Mouse (Mus musculus) T-cell, adult 2 months (primary cell): ENCODE data around the gene Pir.

ENCODE experiments used
- DNase-seq: peaks from one replicate; pipeline ENCODE4 v3.0.0; 2022; ENCODE audit warnings: low spot score

Gene Pir

GRCm38 (mm10) chrX:164269285-164269761, at the start of gene Pir:
Gene Pir, plus strand, starts transcription at chrX:164269371.
- DNase-seq = peak; percentile 1

- DNase-seq = peak; percentile 4
These were observed 47.2 kb upstream of the Pir start for GRCm38 (mm10) chrX:164221989-164222388.

GRCm38 (mm10) chrX:164233380-164233779, 35.8 kb upstream of the Pir start:
- DNase-seq = no peak

- DNase-seq = no peak
These were observed 23.5 kb upstream of the Pir start for GRCm38 (mm10) chrX:164245714-164246113.

- DNase-seq = no peak
These were observed 22.4 kb upstream of the Pir start for GRCm38 (mm10) chrX:164246722-164247121.

GRCm38 (mm10) chrX:164256527-164256926, 12.6 kb upstream of the Pir start:
- DNase-seq = no peak

GRCm38 (mm10) chrX:164258057-164258456, 11.1 kb upstream of the Pir start, which contains the start of gene Bmx:
Gene Bmx, minus strand, starts transcription at chrX:164258193.
- DNase-seq = no peak

GRCm38 (mm10) chrX:164258662-164259061, 10.5 kb upstream of the Pir start:
- DNase-seq = no peak

GRCm38 (mm10) chrX:164262286-164262685, 6.9 kb upstream of the Pir start:
- DNase-seq = no peak

GRCm38 (mm10) chrX:164264861-164265260, 4.3 kb upstream of the Pir start:
- DNase-seq = no peak

GRCm38 (mm10) chrX:164270603-164271002, 1.4 kb downstream of the Pir start:
- no peak for DNase-seq

GRCm38 (mm10) chrX:164275536-164275935, 6.4 kb downstream of the Pir start:
- no peak for DNase-seq

- DNase-seq = no peak
These were observed 11.9 kb downstream of the Pir start for GRCm38 (mm10) chrX:164280918-164281647.

- no peak for DNase-seq
These were observed 14.6 kb downstream of the Pir start for GRCm38 (mm10) chrX:164283808-164284207.

- peak; percentile 1 for DNase-seq
These were observed 17.9 kb downstream of the Pir start for GRCm38 (mm10) chrX:164287077-164287476.

GRCm38 (mm10) chrX:164291147-164291546, 22.0 kb downstream of the Pir start:
- DNase-seq = no peak

GRCm38 (mm10) chrX:164306250-164306649, 37.1 kb downstream of the Pir start:
- no peak for DNase-seq

- DNase-seq = no peak
These were observed 44.7 kb downstream of the Pir start for GRCm38 (mm10) chrX:164313876-164314275.

- DNase-seq = peak; percentile 0
These were observed 49.4 kb downstream of the Pir start for GRCm38 (mm10) chrX:164318554-164318953.

- no peak for DNase-seq
These were observed 50.9 kb downstream of the Pir start for GRCm38 (mm10) chrX:164320031-164320430.

- no peak for DNase-seq
These were observed 53.3 kb downstream of the Pir start for GRCm38 (mm10) chrX:164322492-164322891.

GRCm38 (mm10) chrX:164323391-164323913, 54.3 kb downstream of the Pir start:
- DNase-seq = no peak

- no peak for DNase-seq
These were observed 61.2 kb downstream of the Pir start for GRCm38 (mm10) chrX:164330351-164330750.

- DNase-seq = no peak
These were observed 61.6 kb downstream of the Pir start for GRCm38 (mm10) chrX:164330766-164331165.
